Mouse (Mus musculus): ENCODE data around the gene Blcap. TPM values are rescaled to one million over a fixed set of nuclear protein-coding genes. Genes with fewer than 3 reads are reported as not detected.

Blcap gene
- polyA plus RNA-seq, 1 experiment: 49.3 TPM

GRCm38 (mm10) chr2:157531681-157532426 is 39.2 kb downstream of the Blcap start:
- 51% methylated on average over 8 of the region's 8 CpGs for WGBS
- Histone ChIP-seq H3K4me3 (replicated peaks; ENCODE audit: extremely low read depth, low read depth, low read length) (no peak overlapping the region), H3K4me1 (ENCODE audit: control insufficient read depth, insufficient read depth, low read length) (no peaks in the 10 kb centered on the region)
- DNase-seq: no peak
- TF ChIP-seq POLR2A (IDR thresholded peaks at IDR 0.05; ENCODE audit: borderline replicate concordance, extremely low read depth, low read depth, low read length) (no peak), CTCF (IDR thresholded peaks at IDR 0.05; ENCODE audit: insufficient read depth, low read length) (no peak)

GRCm38 (mm10) chr2:157530056-157530955 is 40.8 kb downstream of the Blcap start:
- TF ChIP-seq CTCF (IDR thresholded peaks at IDR 0.05; ENCODE audit: insufficient read depth, low read length) (no peak), POLR2A (IDR thresholded peaks at IDR 0.05; ENCODE audit: borderline replicate concordance, extremely low read depth, low read depth, low read length) (no peak)
- H3K4me3 ChIP-seq (replicated peaks; ENCODE audit: extremely low read depth, low read depth, low read length): no peak overlapping the region
- WGBS: 67% methylated on average over 13 of the region's 13 CpGs
- DNase-seq: no peak
- no peaks in the 10 kb centered on the region for H3K4me1 ChIP-seq (ENCODE audit: control insufficient read depth, insufficient read depth, low read length)

DNA sequence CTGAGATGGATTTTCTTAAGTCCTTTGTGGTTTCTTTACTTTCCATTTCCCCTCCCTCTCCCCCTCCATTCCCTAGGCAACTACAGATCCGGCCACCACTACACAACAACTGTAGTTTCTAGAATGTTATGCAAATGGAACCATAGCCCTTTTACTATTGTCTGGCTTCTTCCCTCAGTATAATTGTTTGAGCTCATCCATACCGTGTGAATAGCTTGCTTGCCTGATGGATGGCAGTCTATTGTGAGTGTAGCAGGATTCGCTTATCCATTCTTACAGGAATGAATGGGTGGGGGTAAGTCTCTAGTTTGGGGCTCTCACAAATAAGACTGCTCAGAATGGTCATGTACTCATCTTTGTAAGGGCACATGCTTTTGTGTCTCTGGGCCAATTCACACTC is 48.5 kb downstream of the Blcap start:
- WGBS: 65% methylated on average over 3 of the region's 3 CpGs
- TF ChIP-seq CTCF (IDR thresholded peaks at IDR 0.05; ENCODE audit: insufficient read depth, low read length) (no peak), POLR2A (IDR thresholded peaks at IDR 0.05; ENCODE audit: borderline replicate concordance, extremely low read depth, low read depth, low read length) (no peak)
- H3K4me3 ChIP-seq (replicated peaks; ENCODE audit: extremely low read depth, low read depth, low read length): no peak overlapping the region
- no peak for DNase-seq
- H3K4me1 ChIP-seq (ENCODE audit: control insufficient read depth, insufficient read depth, low read length): no peaks in the 10 kb centered on the region

DNA sequence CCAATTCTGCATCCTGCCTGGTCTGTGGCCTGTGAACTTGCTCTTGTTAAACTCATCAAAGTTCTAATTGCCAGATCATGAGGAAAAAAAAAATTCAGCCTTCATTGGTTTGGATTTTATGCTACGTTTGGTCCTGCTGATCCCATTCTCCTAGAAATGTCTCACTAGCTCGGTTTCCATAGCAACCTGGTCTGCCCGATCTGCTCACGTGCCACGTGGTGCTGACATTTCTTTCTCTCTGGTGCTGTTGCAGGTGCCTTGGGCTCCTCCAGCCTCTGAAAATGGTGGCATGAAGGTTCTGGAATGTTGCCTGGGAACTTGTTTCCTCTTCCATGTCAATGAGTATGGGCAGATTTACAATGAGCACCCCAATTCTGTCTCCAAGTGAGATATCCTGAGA is 50.6 kb downstream of the Blcap start:
- Histone ChIP-seq H3K4me3 (replicated peaks; ENCODE audit: extremely low read depth, low read depth, low read length) (no peak overlapping the region), H3K4me1 (ENCODE audit: control insufficient read depth, insufficient read depth, low read length) (no peaks in the 10 kb centered on the region)
- 36% methylated on average over 5 of the region's 5 CpGs for WGBS
- DNase-seq: no peak
- TF ChIP-seq CTCF (IDR thresholded peaks at IDR 0.05; ENCODE audit: insufficient read depth, low read length) (no peak), POLR2A (IDR thresholded peaks at IDR 0.05; ENCODE audit: borderline replicate concordance, extremely low read depth, low read depth, low read length) (no peak)

- Histone ChIP-seq H3K4me3 (replicated peaks; ENCODE audit: extremely low read depth, low read depth, low read length) (no peak overlapping the region), H3K4me1 (ENCODE audit: control insufficient read depth, insufficient read depth, low read length) (no peaks in the 10 kb centered on the region)
- WGBS: 60% methylated on average over 6 of the region's 6 CpGs
- DNase-seq: no peak
- TF ChIP-seq POLR2A (IDR thresholded peaks at IDR 0.05; ENCODE audit: borderline replicate concordance, extremely low read depth, low read depth, low read length) (no peak), CTCF (IDR thresholded peaks at IDR 0.05; ENCODE audit: insufficient read depth, low read length) (no peak)
Measured at GRCm38 (mm10) chr2:157519452-157519851, 51.6 kb downstream of the Blcap start.

DNA sequence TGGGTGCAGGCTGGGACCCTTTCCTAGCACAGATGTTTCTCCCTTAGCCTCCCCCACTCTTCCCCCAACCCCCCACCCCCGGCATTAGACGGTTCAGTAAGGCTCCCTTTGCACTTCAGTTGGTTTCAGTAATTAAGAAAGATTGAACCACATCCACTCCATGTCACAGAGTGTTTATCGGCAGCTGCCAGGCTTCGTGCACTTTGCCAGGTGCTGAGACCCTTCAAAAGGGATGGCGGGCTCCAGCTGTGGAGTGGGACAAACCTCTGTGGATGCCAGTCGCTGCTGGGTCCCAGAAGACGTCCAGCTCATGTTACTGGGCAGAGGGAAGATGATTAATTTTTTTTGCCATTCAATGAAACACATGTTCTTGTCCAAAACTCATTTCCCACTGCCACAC is 52.6 kb downstream of the Blcap start:
- WGBS: 43% methylated on average over 7 of the region's 7 CpGs
- Histone ChIP-seq H3K4me1 (ENCODE audit: control insufficient read depth, insufficient read depth, low read length) (no peaks in the 10 kb centered on the region), H3K4me3 (replicated peaks; ENCODE audit: extremely low read depth, low read depth, low read length) (no peak overlapping the region)
- TF ChIP-seq CTCF (IDR thresholded peaks at IDR 0.05; ENCODE audit: insufficient read depth, low read length) (no peak), POLR2A (IDR thresholded peaks at IDR 0.05; ENCODE audit: borderline replicate concordance, extremely low read depth, low read depth, low read length) (no peak)
- no peak for DNase-seq

- H3K4me1 ChIP-seq (ENCODE audit: control insufficient read depth, insufficient read depth, low read length): no peaks in the 10 kb centered on the region
- TF ChIP-seq POLR2A (IDR thresholded peaks at IDR 0.05; ENCODE audit: borderline replicate concordance, extremely low read depth, low read depth, low read length) (no peak), CTCF (IDR thresholded peaks at IDR 0.05; ENCODE audit: insufficient read depth, low read length) (no peak)
- H3K4me3 ChIP-seq (replicated peaks; ENCODE audit: extremely low read depth, low read depth, low read length): no peak overlapping the region
- WGBS: 57% methylated on average over 6 of the region's 6 CpGs
- DNase-seq: no peak
Measured at GRCm38 (mm10) chr2:157517526-157517925, 53.5 kb downstream of the Blcap start.

- no peak for TF ChIP-seq CTCF (IDR thresholded peaks at IDR 0.05; ENCODE audit: insufficient read depth, low read length)
- TF ChIP-seq POLR2A (IDR thresholded peaks at IDR 0.05; ENCODE audit: borderline replicate concordance, extremely low read depth, low read depth, low read length): no peak
- DNase-seq: no peak
- H3K4me1 ChIP-seq (ENCODE audit: control insufficient read depth, insufficient read depth, low read length): no peaks in the 10 kb centered on the region
- H3K4me3 ChIP-seq (replicated peaks; ENCODE audit: extremely low read depth, low read depth, low read length): no peak overlapping the region
- WGBS: 35% methylated on average over 4 of the region's 4 CpGs
Measured at GRCm38 (mm10) chr2:157514353-157514752, 56.7 kb downstream of the Blcap start.

DNA sequence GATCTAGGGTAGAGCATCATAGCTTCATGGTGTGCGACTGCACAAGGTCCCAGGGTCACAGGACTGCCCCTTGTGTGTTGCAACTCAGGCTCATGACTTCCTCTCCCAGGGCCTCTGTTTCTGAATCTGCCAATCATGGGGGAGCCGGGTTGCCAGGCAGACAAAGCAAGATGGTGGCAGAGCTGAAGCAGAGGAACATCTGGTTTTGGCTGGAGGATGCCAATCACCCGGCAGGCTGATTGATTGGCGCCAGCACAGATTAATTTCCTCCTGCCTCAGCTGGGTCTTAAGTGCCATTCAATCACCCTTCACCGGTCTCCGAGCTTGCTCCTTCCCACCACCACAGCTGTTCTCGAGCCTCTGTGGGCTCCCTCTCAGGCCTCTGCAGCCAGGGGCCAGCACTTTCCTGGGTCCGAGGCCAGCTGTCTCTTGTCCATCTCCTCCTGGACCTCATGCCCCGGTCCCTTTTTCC is 57.3 kb downstream of the Blcap start:
- WGBS: 39% methylated on average over 9 of the region's 9 CpGs
- TF ChIP-seq CTCF (IDR thresholded peaks at IDR 0.05; ENCODE audit: insufficient read depth, low read length) (no peak), POLR2A (IDR thresholded peaks at IDR 0.05; ENCODE audit: borderline replicate concordance, extremely low read depth, low read depth, low read length) (no peak)
- no peak for DNase-seq
- no peak overlapping the region for H3K4me3 ChIP-seq (replicated peaks; ENCODE audit: extremely low read depth, low read depth, low read length)
- H3K4me1 ChIP-seq (ENCODE audit: control insufficient read depth, insufficient read depth, low read length): no peaks in the 10 kb centered on the region
